Mouse (Mus musculus): ENCODE results near the gene Nf2. TPM values are rescaled to one million over a fixed set of nuclear protein-coding genes. Genes with fewer than 3 reads are reported as not detected.
"Not testable (repeated sequence)": the region's sequence is repeated elsewhere in the genome, so short reads cannot be mapped to it uniquely, and the experiment has no call there.

Nf2 gene
- polyA plus RNA-seq, 1 experiment from 2014 or later, result 47.6 TPM

DNA sequence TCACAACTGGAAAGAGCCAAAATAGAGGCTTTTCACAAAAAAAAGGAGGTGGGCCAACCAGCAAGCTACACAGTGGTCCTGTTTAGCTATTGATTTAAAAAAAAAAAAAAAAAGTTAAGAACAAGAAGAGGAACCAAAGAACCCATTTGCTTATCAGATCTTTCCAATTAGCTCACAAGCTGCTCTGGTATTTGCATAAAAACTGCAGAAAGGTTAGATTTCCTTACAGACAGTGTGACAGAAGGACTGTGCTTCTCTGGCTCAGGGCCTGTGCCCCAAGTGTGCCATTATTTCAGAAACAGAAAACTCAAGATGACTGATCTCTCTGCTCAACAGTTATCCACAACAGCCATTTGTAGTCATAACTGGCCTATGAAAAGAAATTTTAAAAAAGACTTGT is 18.3 kb downstream of the Nf2 start:
- no peaks in the 10 kb centered on the region for H3K27me3 ChIP-seq (ENCODE audit: control insufficient read depth, insufficient read depth, low read length)
- no peak overlapping the region for H3K9ac ChIP-seq (ENCODE audit: low read length)
- H3K27ac ChIP-seq (replicated peaks; ENCODE audit: low read depth, low read length), result no peak overlapping the region
- no peaks in the 10 kb centered on the region for H3K36me3 ChIP-seq (ENCODE audit: control insufficient read depth, insufficient read depth, low read length)
- H3K4me3 ChIP-seq (ENCODE audit: low read depth, low read length), result no peak overlapping the region
- no peak overlapping the region for H3K4me2 ChIP-seq (ENCODE audit: low read depth, severe bottlenecking)
- H3K9me3 ChIP-seq (ENCODE audit: control insufficient read depth, low read length), result no peaks in the 10 kb centered on the region
- H3K4me1 ChIP-seq (ENCODE audit: control insufficient read depth, insufficient read depth, low read length), result no peaks in the 10 kb centered on the region
- no peak for ATAC-seq (ENCODE audit: insufficient number of reproducible peaks, low FRiP score, low TSS enrichment, low read depth)
- no peak for DNase-seq (ENCODE audit: low spot score)

DNA sequence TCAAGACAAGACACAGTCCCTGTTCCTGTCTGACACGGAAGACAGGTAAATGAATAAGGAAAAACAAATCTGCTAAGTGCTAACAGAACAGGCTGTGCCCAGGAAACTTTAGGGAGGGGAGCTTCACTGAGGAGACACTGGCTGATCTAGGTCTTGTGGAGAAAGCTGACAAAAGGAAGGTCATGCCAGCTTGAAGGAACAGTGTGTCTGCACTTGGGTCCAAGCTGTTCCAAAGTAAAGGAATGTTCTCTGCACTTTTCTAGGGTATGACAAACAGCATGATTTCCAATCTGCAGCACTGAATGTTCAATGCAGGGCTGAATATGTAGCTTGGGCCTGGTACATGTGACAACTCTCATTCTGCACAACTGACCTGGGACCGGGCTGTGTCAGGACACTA is 21.4 kb downstream of the Nf2 start:
- H3K27me3 ChIP-seq (ENCODE audit: control insufficient read depth, insufficient read depth, low read length), result no peaks in the 10 kb centered on the region
- no peak for ATAC-seq (ENCODE audit: insufficient number of reproducible peaks, low FRiP score, low TSS enrichment, low read depth)
- no peaks in the 10 kb centered on the region for H3K9me3 ChIP-seq (ENCODE audit: control insufficient read depth, low read length)

DNA sequence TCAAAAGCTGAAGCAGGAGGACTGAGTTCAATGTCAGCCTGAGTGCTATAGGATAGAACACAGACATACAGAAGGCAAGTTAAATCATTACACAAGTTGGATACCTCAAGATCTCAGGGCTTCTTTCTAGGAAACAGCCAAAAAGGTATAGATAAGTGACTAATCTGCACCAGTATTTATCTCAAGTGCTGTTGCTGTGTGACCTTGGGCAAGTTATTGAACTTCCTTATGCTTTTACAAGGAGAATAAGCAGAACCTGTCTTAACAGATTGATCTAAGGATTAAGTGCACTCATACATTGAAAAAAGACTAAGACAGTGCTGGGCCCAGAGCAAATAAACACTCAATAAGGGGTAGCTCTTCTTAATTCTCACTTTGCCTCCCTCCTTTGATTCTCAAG is 22.0 kb downstream of the Nf2 start:
- no peak overlapping the region for H3K4me2 ChIP-seq (ENCODE audit: low read depth, severe bottlenecking)
- no peaks in the 10 kb centered on the region for H3K4me1 ChIP-seq (ENCODE audit: control insufficient read depth, insufficient read depth, low read length)
- no peak overlapping the region for H3K9ac ChIP-seq (ENCODE audit: low read length)
- H3K27me3 ChIP-seq (ENCODE audit: control insufficient read depth, insufficient read depth, low read length), result no peaks in the 10 kb centered on the region
- H3K9me3 ChIP-seq (ENCODE audit: control insufficient read depth, low read length), result no peaks in the 10 kb centered on the region
- ATAC-seq (ENCODE audit: insufficient number of reproducible peaks, low FRiP score, low TSS enrichment, low read depth), result no peak
- no peaks in the 10 kb centered on the region for H3K36me3 ChIP-seq (ENCODE audit: control insufficient read depth, insufficient read depth, low read length)
- no peak overlapping the region for H3K27ac ChIP-seq (replicated peaks; ENCODE audit: low read depth, low read length)
- H3K4me3 ChIP-seq (ENCODE audit: low read depth, low read length), result no peak overlapping the region
- no peak for DNase-seq (ENCODE audit: low spot score)

More for the DNA sequence above, 21.4 kb downstream of the Nf2 start:
- Histone ChIP-seq H3K4me2 (ENCODE audit: low read depth, severe bottlenecking) (no peak overlapping the region), H3K4me3 (ENCODE audit: low read depth, low read length) (no peak overlapping the region), H3K4me1 (ENCODE audit: control insufficient read depth, insufficient read depth, low read length) (no peaks in the 10 kb centered on the region), H3K9ac (ENCODE audit: low read length) (no peak overlapping the region), H3K36me3 (ENCODE audit: control insufficient read depth, insufficient read depth, low read length) (no peaks in the 10 kb centered on the region), H3K27ac (replicated peaks; ENCODE audit: low read depth, low read length) (no peak overlapping the region)
- WGBS, result 78% methylated on average over 2 of the region's 2 CpGs
- DNase-seq (ENCODE audit: low spot score), result no peak

DNA sequence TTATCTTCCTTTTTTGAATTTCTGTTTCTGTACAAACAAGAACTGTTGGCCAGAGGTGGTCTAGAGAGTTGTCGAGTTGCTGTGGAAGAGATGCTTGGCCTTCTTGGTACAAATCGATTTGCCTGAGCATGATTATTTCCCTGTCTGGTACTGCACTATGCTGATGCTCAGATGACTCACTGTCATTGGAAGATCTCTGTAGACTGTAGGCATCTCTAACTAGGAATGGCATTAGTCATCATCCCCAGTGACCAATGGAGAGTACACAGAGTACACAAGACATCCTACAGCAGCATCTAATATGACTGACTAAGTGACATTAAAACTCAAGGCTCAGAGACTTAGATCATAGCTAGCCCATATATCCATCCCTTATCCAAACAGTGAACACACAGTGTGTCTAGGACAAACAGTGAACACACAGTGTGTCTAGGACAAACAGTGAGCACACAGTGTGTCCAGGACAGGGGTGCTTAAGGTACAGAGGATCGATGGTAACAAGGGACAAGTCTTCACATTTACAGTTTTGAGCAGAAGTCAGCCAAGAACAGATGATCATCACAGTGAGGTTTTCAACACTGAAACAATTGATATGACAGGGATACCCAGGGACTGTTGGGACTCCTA is 23.1 kb downstream of the Nf2 start:
- Histone ChIP-seq H3K27ac (replicated peaks; ENCODE audit: low read depth, low read length) (no peak overlapping the region), H3K9ac (ENCODE audit: low read length) (no peak overlapping the region), H3K4me2 (ENCODE audit: low read depth, severe bottlenecking) (no peak overlapping the region), H3K36me3 (ENCODE audit: control insufficient read depth, insufficient read depth, low read length) (no peaks in the 10 kb centered on the region), H3K4me3 (ENCODE audit: low read depth, low read length) (no peak overlapping the region), H3K27me3 (ENCODE audit: control insufficient read depth, insufficient read depth, low read length) (no peaks in the 10 kb centered on the region), H3K9me3 (ENCODE audit: control insufficient read depth, low read length) (no peaks in the 10 kb centered on the region), H3K4me1 (ENCODE audit: control insufficient read depth, insufficient read depth, low read length) (no peaks in the 10 kb centered on the region; the same call in 1 of the 2 replicates)
- whole genome bisulfite sequencing, result 92% methylated on average over 3 of the region's 3 CpGs
- no peak for DNase-seq (ENCODE audit: low spot score)
- no peak for ATAC-seq (ENCODE audit: insufficient number of reproducible peaks, low FRiP score, low TSS enrichment, low read depth)

DNA sequence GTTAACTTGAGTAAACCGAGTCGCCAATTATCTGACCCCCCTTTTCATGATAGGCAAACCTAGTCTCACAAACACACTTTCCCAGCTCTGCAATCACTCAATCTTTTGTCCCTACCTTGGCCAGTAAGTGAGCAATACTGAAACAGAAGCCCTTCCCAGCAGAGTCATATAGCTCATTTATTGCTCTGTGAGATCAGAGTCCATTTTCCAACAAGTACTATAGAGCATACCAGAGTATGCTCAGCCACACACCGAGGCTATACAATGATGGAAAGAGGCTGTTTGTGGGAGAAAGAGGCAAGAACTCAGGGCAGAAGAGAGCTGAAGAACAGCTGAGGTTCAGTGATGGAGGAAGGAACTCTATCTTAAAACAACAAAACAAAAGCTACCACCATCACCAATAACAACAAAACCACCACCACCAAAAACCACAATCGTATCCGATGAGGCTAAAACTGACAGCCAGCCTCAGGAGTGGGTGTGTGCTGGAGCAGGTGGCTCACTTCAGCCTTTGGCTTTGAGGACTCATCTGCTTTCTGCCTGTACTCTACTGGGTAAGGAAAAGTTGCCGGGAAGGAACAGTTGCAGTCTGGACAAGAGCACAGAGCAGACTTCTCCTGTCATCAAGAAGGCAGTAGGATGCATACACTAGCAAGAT is 25.6 kb downstream of the Nf2 start:
- Histone ChIP-seq H3K4me3 (ENCODE audit: low read depth, low read length) (no peak overlapping the region), H3K27ac (replicated peaks; ENCODE audit: low read depth, low read length) (no peak overlapping the region), H3K4me2 (ENCODE audit: low read depth, severe bottlenecking) (no peak overlapping the region), H3K4me1 (ENCODE audit: control insufficient read depth, insufficient read depth, low read length) (no peaks in the 10 kb centered on the region; the same call in 1 of the 2 replicates), H3K9me3 (ENCODE audit: control insufficient read depth, low read length) (no peaks in the 10 kb centered on the region), H3K27me3 (ENCODE audit: control insufficient read depth, insufficient read depth, low read length) (no peaks in the 10 kb centered on the region), H3K9ac (ENCODE audit: low read length) (no peak overlapping the region), H3K36me3 (ENCODE audit: control insufficient read depth, insufficient read depth, low read length) (no peaks in the 10 kb centered on the region)
- DNase-seq (ENCODE audit: low spot score) (no peak), ATAC-seq (ENCODE audit: insufficient number of reproducible peaks, low FRiP score, low TSS enrichment, low read depth) (no peak)
- WGBS, result 90% methylated on average over 6 of the region's 6 CpGs

DNA sequence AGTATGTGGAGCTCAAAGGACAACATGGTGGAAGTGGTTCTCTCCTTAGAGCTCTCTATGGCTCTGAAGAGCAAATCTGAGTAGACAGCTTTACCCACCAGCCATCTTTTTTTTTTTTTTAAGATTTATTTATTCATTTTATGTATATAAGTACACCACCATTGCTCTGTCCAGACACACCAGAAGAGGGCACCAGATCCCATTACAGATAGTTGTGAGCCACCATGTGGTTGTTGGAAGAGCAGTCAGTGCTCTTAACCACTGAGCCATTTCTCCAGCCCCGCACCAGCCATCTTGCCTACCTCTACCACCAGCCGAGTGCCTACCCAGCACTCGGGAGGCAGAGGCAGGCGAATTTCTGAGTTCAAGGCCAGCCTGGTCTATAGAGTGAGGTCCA is 26.9 kb downstream of the Nf2 start:
- ATAC-seq (ENCODE audit: insufficient number of reproducible peaks, low FRiP score, low TSS enrichment, low read depth); H3K27ac ChIP-seq (replicated peaks; ENCODE audit: low read depth, low read length); H3K9me3 ChIP-seq (ENCODE audit: control insufficient read depth, low read length); DNase-seq (ENCODE audit: low spot score); H3K9ac ChIP-seq (ENCODE audit: low read length); H3K4me3 ChIP-seq (ENCODE audit: low read depth, low read length); H3K27me3 ChIP-seq (ENCODE audit: control insufficient read depth, insufficient read depth, low read length); H3K4me1 ChIP-seq (ENCODE audit: control insufficient read depth, insufficient read depth, low read length); H3K36me3 ChIP-seq (ENCODE audit: control insufficient read depth, insufficient read depth, low read length); H3K4me2 ChIP-seq (ENCODE audit: low read depth, severe bottlenecking): not testable (repeated sequence)
- 92% methylated on average over 4 of the region's 4 CpGs for WGBS

DNA sequence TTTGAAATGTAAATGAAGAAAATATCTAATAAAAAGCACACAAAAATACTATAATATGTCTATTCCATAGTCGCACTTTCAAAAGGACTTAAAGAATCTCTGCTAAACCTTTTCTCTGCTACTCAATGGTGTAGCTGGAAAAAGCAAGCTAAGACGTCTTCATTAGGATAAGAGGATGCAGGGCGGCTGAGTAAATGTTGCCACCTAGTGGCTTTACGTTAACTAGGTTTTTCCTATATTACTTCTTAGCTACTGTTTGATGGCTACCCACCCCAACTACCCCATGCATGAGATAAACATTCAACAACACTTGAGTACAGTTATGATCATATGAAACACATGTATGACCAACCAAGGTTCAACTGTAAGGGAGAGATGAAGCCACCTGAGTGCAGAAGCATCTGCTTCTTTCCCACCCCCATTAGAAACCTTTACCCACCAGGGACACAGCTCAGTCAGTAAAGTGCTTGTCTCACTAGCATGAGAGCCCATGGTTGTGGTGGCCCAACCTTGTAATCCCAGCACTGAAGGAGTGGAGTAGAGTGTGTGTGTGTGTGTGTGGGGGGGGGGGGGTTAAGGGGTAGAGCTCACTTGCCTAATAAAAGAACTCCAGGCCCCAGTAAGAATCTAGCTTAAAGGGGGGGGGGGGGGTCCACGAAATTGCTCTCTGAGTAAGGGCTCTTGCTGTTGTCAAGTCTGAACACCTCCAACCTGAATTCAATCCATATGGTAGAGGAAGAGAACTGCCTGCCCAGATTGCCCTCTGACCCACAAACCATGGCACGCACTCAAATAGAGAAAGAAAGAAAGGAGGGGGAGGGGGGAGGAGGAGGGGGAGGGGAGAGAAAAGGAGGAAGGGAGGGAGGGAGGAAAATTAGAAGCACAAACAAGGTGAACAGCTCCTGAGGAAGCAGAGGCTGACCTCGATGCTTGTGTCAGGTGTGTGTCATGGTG is 27.6 kb downstream of the Nf2 start:
- H3K27ac ChIP-seq (replicated peaks; ENCODE audit: low read depth, low read length), result no peak overlapping the region
- H3K9ac ChIP-seq (ENCODE audit: low read length), result no peak overlapping the region
- peak; percentile 27 for DNase-seq (ENCODE audit: low spot score)
- ATAC-seq (ENCODE audit: insufficient number of reproducible peaks, low FRiP score, low TSS enrichment, low read depth), result no peak
- no peaks in the 10 kb centered on the region for H3K27me3 ChIP-seq (ENCODE audit: control insufficient read depth, insufficient read depth, low read length)
- no peak overlapping the region for H3K4me3 ChIP-seq (ENCODE audit: low read depth, low read length)
- WGBS, result 35% methylated on average over 7 of the region's 7 CpGs
- no peak overlapping the region for H3K4me2 ChIP-seq (ENCODE audit: low read depth, severe bottlenecking)
- no peaks in the 10 kb centered on the region for H3K9me3 ChIP-seq (ENCODE audit: control insufficient read depth, low read length)
- H3K4me1 ChIP-seq (ENCODE audit: control insufficient read depth, insufficient read depth, low read length), result no peaks in the 10 kb centered on the region; the same call in 1 of the 2 replicates
- H3K36me3 ChIP-seq (ENCODE audit: control insufficient read depth, insufficient read depth, low read length), result peaks cover 2% of the 10 kb centered on the region; the same call in 1 of the 2 replicates

All from limb, embryonic 11.5 days (tissue).